Mouse (Mus musculus) G1E-ER4 (cell line): ENCODE measurements around the gene Dock2. TPM values are rescaled to one million over a fixed set of nuclear protein-coding genes. Genes with fewer than 3 reads are reported as not detected.

Experiments
- GATA1 ChIP-seq: IDR thresholded peaks from one replicate; pipeline ENCODE4 v1.8.0; 2012; ENCODE audit warnings: low read length, inconsistent platforms
- polyA plus RNA-seq: library from polyadenylated mRNA; stranded (reverse); fragments of >175 nt; gene quantifications from 2 replicates; pipeline ENCODE4 v1.2.3, GENCODE M21; 2012

Dock2 gene
- polyA plus RNA-seq, 1 experiment = 3.2 TPM

DNA sequence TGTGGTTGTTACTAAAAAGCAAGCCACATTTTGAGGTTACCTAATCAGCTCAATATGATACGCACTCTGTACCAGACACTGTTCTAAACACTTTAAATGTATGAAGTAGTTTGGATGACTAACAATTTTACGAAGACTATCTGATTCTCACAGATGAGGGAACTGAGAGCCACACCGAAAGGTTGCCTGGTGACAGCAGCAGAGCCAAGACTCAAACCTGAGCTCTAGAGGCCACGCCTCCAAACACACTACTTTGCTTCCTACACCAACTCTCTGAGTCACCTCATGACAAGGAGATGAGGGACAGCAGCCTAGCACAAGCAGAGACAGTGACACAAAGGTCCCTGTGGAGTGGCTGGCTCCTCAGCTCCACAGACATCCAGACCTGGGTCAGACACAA is 411.5 kb downstream of the Dock2 start:
- TF ChIP-seq GATA1 = no peak

DNA sequence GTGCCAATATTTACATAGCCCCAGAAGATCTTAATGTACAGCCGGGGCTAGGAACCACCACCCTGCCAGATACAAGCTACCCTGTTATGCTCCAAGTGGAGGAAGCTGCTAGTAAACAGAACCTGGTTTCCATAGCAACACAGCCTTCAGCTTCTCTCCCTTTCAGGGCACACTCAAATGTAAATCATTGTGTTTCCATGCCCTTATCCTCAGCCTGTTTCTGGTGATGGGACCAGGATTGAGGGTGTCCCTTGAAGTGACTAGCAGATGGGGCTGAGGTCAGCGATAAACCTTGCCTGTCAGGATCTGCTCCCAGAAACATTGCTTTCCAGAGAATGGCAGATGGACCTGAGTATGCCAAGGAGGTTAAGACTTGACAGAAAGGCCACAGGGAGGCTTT is 427.6 kb downstream of the Dock2 start:
- TF ChIP-seq GATA1 = no peak

DNA sequence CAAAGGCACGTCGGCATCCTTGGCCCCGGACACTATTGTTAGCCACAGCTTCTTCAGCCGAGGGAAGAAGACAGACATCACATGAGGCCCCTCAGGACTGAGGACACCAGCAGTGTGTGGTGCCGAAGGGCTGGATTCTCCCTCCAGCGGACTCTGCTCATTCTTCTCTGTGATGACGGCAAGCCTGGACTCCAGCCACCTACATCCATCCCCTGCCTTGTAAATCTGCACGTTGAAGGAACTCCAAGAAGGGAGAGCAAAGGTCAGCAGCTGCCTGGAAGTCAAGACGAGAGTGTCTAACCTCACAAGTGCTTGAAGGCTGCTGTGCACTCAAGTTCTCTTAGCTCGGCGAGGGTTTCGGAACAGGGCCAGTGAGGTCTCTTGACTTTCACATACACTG is 428.3 kb downstream of the Dock2 start:
- TF ChIP-seq GATA1 = no peak

DNA sequence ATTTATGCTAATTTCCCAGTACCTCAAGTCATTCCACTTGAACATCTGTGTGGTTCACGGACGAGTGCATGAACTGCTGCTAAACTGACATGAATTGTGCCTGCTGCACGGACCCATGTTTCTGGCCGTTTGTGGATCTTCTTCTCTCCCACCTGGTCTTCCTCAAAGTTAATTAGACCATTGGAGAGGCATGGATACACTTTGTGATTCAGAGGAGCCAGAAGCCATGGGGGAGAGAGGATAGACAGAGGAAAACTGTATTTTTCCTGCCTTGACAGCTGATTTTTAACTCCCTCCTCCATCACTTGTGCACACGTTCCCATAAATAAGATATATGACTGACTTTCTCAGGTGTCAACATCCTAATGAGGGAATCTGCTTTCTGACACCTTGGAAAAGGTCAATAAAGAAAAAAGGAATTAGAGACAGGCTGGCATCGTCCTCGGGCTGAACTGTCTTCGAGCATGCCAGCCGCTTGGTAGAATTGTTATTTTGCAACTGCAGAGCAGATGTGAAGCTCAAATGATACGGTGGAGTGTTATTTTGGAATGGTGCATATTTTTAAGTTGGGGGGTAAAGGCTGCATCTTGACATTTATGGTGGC is 434.1 kb downstream of the Dock2 start:
- no peak for TF ChIP-seq GATA1

DNA sequence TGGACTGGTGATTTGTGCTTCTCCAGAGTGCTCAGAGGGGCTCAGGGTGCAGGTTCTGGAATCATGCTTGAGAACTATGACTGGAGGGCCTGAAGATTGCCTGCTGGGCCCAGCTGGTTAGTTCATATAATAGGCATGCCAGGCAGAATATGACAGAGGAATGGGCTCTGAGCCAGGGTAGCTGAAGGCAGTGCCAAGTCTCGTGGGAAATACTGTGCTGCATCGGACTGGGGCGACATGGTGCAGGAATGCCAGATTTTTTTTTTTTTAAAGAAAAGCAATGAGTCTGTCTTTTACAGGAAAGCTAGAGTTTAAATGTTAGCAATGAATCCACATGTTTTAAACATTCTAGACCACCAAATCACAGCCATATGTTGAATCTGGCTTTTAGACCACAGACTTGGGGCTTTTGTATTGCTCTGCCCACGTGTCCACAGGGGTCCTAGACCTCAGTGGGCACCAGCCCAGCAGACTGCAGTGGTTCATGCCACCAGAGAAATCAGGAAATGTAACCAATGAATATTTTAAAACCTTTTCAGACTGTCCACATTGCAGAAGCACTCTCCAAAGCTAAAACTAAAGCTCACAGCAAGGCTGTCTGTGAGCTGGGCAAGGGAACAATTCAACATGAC is 435.3 kb downstream of the Dock2 start:
- no peak for TF ChIP-seq GATA1

DNA sequence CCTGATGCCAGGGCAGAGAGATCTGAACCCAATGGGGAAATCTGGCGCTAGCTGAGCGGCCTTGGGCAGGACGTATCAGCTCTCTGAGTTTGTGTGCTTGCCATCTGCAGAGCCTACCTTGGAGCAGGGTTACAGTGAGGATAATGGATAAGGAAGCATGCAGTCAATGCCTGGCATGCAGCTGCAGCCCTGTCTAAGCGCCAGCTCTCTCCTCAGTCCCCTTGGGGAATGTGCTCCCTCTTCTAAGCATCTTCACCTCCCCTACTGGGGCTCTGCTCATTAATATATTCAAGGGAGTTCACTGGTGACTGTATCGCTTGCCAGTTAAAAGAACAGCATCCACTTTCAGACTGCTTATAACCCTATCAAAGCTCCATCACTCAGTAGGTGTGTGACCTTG is 439.4 kb downstream of the Dock2 start:
- no peak for TF ChIP-seq GATA1

DNA sequence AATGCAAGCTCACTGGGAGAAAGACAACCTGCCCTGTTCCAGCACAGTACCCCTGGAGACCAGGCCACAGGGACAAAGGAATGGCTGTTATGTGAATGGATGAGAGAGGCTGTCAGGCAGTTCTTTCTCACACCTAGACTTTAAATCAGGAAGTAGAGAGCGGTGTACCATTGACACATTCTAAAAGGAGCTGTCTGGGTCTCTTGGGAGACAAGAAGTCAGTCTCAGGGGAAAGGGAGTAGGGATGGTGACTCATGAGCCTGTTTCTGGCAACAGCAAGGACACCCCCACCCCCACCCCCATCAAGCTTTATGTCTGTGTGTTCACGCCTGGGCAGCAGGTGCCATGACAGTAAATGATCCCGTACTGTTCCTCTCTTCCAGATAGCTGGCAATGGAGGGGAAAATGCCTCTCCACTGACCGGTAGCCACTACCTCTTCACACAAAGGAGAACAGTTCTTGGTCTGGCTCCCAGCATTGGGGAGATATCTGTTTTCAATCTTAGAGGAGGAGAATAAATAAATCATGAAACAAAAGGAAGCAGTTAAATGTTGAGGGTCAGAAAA is 439.9 kb downstream of the Dock2 start:
- TF ChIP-seq GATA1 = no peak

DNA sequence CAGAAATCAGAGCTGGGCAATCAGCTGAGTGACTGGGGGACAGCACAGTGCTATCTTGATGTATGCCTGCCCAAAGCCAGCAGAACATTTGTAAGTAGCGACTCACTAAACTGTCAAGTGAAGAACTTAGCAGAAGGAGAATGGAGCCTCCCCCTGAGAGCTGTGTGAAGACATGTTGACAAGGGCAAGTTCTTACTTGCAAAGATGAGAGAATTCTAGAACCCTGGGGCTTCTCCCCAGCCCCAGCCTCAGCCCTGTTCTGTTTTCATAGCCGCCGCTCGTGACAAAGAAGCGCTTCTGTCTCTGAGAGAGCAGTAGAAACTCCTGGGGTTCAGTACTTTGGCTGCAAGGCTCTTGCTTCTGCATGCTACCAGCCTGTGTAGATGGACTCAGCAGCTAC is 444.0 kb downstream of the Dock2 start:
- no peak for TF ChIP-seq GATA1

DNA sequence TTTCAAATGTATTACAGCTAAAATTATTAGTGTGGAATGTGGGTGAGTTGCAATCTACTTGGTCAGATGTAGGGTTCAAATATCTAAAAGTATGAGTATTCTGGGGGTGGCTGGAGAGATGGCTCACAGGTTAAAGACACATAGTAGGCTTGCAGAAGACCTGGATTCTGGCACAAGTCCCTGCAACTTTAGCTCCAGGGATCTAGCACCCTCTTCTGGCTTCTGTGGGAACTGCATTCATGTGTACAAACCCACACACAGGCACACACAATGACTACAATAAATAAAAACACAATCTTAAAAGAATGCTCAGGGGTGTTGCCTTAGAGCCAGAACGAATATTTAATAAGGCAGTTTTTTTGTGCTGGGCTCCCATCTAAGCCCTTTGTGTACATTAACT is 445.8 kb downstream of the Dock2 start:
- TF ChIP-seq GATA1 = no peak

DNA sequence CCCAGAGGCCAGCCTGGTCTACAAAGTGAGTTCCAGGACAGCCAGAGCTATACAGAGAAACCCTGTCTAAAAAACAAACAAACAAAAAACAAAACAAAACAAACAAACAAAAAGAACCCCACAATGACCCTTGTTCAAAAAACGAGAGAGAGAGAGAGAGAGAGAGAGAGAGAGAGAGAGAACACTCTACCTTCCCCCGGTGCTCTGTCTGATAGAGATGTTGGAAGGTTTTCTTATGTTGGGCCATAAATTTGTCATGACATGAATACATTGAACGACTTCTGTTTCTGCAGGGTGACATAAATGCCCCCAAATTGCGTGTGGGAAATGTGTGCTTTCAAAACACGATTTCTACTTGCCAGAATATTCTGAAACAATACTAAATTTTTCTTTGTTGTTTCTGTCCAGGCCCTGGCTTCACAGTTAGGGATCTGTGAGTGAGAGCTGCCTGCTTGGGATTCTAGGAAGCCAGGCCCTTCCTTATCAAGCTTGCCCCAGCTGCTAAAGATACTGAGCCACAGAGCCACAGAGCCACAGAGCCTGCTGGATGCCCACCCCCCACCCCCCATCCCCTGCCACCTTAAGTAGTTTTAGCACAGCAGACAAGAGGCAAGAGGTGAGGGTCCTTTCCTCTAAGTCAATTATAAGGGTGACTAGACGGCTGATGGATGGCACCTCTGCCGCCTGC is 451.2 kb downstream of the Dock2 start:
- TF ChIP-seq GATA1 = no peak

DNA sequence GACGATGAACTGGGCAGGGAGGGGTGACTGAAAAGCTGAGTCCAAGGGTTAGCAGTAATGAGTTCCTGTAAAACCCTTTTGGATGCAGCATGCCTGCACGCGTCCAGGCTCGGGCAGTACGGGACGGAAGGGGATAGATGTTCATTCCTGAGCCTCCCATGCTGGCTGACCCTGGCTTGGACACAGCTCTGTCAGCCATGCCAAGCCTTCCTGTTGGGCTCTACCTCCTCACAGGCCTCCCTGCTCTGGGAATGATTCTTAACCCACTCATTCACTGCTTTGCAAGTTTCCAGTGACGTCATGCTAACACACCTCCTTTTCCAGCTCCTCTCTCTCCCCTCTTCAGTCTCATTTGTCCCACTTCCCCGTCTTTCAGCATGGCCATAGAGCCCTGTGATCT is 460.0 kb downstream of the Dock2 start:
- no peak for TF ChIP-seq GATA1

DNA sequence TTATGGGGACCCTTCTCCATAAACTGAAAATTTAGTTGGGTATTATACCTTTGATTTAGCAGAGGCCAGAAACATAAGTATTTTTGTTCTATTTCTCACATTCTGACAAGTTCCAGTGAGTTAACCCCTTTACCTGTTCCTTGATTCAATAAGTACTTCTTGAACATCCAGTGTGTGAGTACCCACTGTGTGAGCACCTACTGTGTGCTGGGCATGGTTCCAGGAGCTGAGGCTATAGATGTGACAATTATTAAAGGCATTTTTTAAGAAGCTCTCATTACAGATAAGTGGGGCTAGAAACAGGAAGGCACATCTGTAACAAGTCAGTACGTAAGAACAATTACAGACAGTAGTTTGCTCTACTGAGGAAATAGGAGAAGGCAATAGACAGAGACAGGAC is 464.4 kb downstream of the Dock2 start:
- no peak for TF ChIP-seq GATA1

DNA sequence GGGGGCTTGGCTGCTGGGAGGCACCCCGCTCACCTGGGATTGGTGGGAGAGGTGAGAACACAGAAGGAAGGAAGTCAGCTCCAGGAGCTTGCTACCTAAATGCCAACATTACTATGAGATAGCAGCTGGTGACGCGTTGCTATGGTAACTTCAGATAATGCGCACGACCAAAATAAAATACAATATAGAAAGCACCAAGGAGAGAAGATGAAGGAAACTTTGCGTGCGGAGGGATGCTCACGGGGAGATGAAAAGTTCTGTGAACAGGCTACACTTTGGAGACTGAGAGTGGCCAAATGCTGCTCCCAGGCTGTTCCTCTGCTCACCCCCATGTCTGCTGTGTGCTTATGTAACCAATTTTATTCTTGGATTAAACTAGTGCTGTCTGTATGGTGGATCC is 466.7 kb downstream of the Dock2 start:
- TF ChIP-seq GATA1 = no peak

DNA sequence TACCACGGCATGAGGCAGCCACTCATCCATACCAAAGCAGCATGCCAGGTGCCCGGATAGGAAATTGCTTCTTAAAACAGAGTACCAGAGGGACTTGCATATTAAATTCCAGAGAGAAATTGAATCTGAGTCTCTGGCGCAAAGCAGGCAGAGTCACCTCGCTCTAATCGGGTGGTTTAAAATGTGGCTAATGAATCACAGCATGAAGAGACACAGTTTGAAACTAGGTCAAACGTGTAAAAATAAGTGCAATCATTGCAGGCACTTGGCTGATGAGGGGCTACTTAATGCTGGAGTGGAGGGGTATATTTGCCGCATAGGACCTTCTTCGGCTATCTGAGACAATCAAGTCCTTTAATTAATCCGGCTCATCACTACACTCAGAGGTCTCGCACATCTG is 467.5 kb downstream of the Dock2 start:
- no peak for TF ChIP-seq GATA1

DNA sequence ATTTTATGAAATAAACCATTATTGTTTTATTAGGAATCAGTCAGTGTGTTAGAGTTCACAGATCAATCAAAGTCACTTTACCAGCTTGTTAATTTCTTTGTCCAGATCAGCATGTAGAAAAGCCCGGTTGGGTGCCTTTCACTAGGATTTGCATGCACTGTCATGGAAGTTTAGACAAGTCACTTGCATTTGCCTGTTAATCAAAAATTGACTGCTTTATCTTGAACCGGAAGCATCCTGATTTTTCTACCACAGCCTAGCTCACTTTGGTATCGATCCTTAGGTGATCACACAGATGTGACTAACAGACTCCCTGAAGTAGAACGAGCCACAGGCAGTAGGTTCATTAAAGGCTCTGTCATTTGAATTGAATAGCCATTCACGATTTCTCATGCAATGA is 468.3 kb downstream of the Dock2 start:
- TF ChIP-seq GATA1 = no peak

DNA sequence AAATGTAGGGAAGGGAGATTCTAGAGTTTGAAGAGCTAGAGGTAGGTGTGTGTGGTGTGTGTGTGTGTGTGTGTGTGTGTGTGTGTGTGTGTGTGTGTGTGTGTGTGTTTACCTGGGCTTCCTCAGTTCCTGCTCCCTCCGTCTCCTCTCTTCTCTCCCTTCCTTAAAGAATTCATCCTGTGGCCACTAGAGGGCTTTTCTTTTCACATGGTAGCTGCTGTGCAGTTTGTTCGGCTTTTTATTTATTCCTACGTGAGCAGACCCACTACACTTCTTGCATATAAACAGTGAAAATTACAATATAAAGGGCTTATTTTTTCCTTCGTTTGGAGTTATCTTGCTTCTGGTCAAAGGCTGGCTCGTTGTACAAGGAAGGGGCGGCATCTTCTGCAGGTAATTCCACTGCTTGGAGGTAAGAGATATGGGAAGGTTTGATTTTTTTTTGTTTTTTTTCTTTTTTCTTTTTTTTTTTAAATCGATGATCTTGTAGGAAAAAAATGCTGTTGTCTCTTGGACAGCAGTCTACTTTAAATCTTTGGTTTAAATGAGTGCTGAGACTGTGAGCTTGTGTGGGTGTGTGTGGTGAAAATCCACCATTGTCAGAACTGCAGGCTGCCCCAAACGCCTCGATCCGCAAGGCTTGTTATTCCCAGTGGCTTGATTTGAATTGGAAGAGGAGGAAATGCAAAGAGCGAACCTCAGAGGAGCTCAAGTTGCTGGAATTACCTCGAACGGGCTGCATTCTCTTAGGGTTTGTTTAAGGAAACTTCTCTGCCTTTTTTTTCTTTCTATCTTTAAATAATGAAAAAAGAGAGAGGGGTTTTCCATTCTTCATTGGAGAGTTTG is 468.9 kb downstream of the Dock2 start, which contains the start of gene Fam196b:
Gene Fam196b (plus strand): TSS at position 289 of the 846 bp plus-strand sequence.
- TF ChIP-seq GATA1 = no peak
